Mouse (Mus musculus) ovary, adult 18-20 months (tissue): ENCODE measurements around the gene Pik3r5.

ENCODE experiments used
- DNase-seq: peaks from one replicate; pipeline ENCODE4 v3.0.0; 2022; ENCODE audit warnings: low spot score, mixed read lengths

Gene Pik3r5

GRCm38 (mm10) chr11:68401428-68401827 is 30.5 kb upstream of the Pik3r5 start:
- no peak for DNase-seq

- no peak for DNase-seq
Measured at GRCm38 (mm10) chr11:68404185-68404584, 27.7 kb upstream of the Pik3r5 start.

GRCm38 (mm10) chr11:68405576-68405975 is 26.3 kb upstream of the Pik3r5 start:
- no peak for DNase-seq

GRCm38 (mm10) chr11:68407266-68407926 is 24.5 kb upstream of the Pik3r5 start:
- no peak for DNase-seq

GRCm38 (mm10) chr11:68408127-68408526 is 23.8 kb upstream of the Pik3r5 start:
- no peak for DNase-seq

GRCm38 (mm10) chr11:68417001-68417400 is 14.9 kb upstream of the Pik3r5 start:
- no peak for DNase-seq

- DNase-seq = no peak
Measured at GRCm38 (mm10) chr11:68417831-68418230, 14.1 kb upstream of the Pik3r5 start.

GRCm38 (mm10) chr11:68425492-68426315 is 6.2 kb upstream of the Pik3r5 start:
- DNase-seq = no peak

- no peak for DNase-seq
Measured at GRCm38 (mm10) chr11:68427083-68427570, 4.8 kb upstream of the Pik3r5 start.

GRCm38 (mm10) chr11:68430662-68431061 is 1.3 kb upstream of the Pik3r5 start:
- DNase-seq = no peak

GRCm38 (mm10) chr11:68432361-68433021 is 570 bp downstream of the Pik3r5 start:
- no peak for DNase-seq

- no peak for DNase-seq
Measured at GRCm38 (mm10) chr11:68433534-68433933, 1.6 kb downstream of the Pik3r5 start.

GRCm38 (mm10) chr11:68434697-68435096 is 2.8 kb downstream of the Pik3r5 start:
- DNase-seq = no peak

GRCm38 (mm10) chr11:68435601-68436000 is 3.7 kb downstream of the Pik3r5 start:
- DNase-seq = no peak

GRCm38 (mm10) chr11:68436376-68436775 is 4.5 kb downstream of the Pik3r5 start:
- no peak for DNase-seq

GRCm38 (mm10) chr11:68440100-68440499 is 8.2 kb downstream of the Pik3r5 start:
- no peak for DNase-seq

GRCm38 (mm10) chr11:68440965-68441364 is 9.0 kb downstream of the Pik3r5 start:
- DNase-seq = no peak

- DNase-seq = no peak
Measured at GRCm38 (mm10) chr11:68442346-68442745, 10.4 kb downstream of the Pik3r5 start.

GRCm38 (mm10) chr11:68442983-68443638 is 11.2 kb downstream of the Pik3r5 start:
- DNase-seq = no peak

GRCm38 (mm10) chr11:68445901-68446300 is 14.0 kb downstream of the Pik3r5 start:
- DNase-seq = no peak

- DNase-seq = no peak
Measured at GRCm38 (mm10) chr11:68446547-68446946, 14.6 kb downstream of the Pik3r5 start.

GRCm38 (mm10) chr11:68447242-68447641 is 15.3 kb downstream of the Pik3r5 start:
- no peak for DNase-seq
